Mouse (Mus musculus) testis, adult 2 months (tissue): ENCODE data around the gene Loxl3. TPM values are rescaled to one million over a fixed set of nuclear protein-coding genes. Genes with fewer than 3 reads are reported as not detected.
A peak's percentile ranks its signal among the peaks of the same experiment; 100 is the strongest.

Source experiments
- H3K27ac ChIP-seq: fragments of 200-500 bp; 2 replicates; pipeline ENCODE4 v1.5.1; 2012; ENCODE audit warnings: low read depth, low read length; ENCODE audit not compliant: control insufficient read depth, insufficient read depth
- H3K27me3 ChIP-seq: fragments of 200-500 bp; 2 replicates; pipeline ENCODE4 v1.6.1; 2012; ENCODE audit warnings: mild to moderate bottlenecking, low read length, moderate library complexity; ENCODE audit not compliant: control insufficient read depth, insufficient read depth
- H3K36me3 ChIP-seq: fragments of 200-500 bp; 2 replicates; pipeline ENCODE4 v1.6.1; 2012; ENCODE audit warnings: mild to moderate bottlenecking, low read length; ENCODE audit not compliant: control insufficient read depth, insufficient read depth
- H3K4me1 ChIP-seq: fragments of 200-500 bp; 2 replicates; pipeline ENCODE4 v1.6.1; 2012; ENCODE audit warnings: low read length; ENCODE audit not compliant: control insufficient read depth, insufficient read depth
- H3K4me3 ChIP-seq: fragments of 200-500 bp; 2 replicates; pipeline ENCODE4 v1.5.1; 2012; ENCODE audit warnings: low read depth, mild to moderate bottlenecking, low read length, moderate library complexity, mixed read lengths; ENCODE audit not compliant: control insufficient read depth
- CTCF ChIP-seq: fragments of 200-500 bp; IDR thresholded peaks from 2 replicates; pipeline ENCODE4 v1.5.1; 2012; ENCODE audit warnings: low read depth, mild to moderate bottlenecking, inconsistent platforms, low read length, moderate library complexity; ENCODE audit not compliant: control insufficient read depth, insufficient read depth, insufficient replicate concordance
- POLR2A ChIP-seq: fragments of 200-500 bp; IDR thresholded peaks from 2 replicates; pipeline ENCODE4 v1.6.1; 2012; ENCODE audit warnings: low read depth, mild to moderate bottlenecking, inconsistent platforms, low read length, moderate library complexity; ENCODE audit not compliant: control insufficient read depth
- polyA plus RNA-seq: library from polyadenylated mRNA; depleted of rRNA; stranded (reverse); fragments of >200 nt; gene quantifications from 2 replicates; pipeline ENCODE4 v1.2.3, GENCODE M21; 2012

Gene Loxl3
- polyA plus RNA-seq, 1 experiment = 1.3 TPM

GRCm38 (mm10) chr6:83043561-83043960, 9.6 kb downstream of the Loxl3 start:
- H3K4me1 ChIP-seq = peaks cover 6% of the 10 kb centered on the region
- no peaks in the 10 kb centered on the region for H3K36me3 ChIP-seq
- peak overlapping the region; percentile 26; the same call in 1 of the 2 replicates for H3K27ac ChIP-seq
- H3K27me3 ChIP-seq = no peaks in the 10 kb centered on the region
- H3K4me3 ChIP-seq = no peak overlapping the region
- TF ChIP-seq POLR2A (no peak), CTCF (no peak)

GRCm38 (mm10) chr6:83043993-83044392, 10.0 kb downstream of the Loxl3 start:
- Histone ChIP-seq H3K4me1 (peaks cover 3% of the 10 kb centered on the region), H3K36me3 (no peaks in the 10 kb centered on the region), H3K27me3 (no peaks in the 10 kb centered on the region), H3K4me3 (no peak overlapping the region), H3K27ac (no peak overlapping the region; the same call in 1 of the 2 replicates)
- no peak for TF ChIP-seq CTCF
- no peak for TF ChIP-seq POLR2A

GRCm38 (mm10) chr6:83044742-83045141, 10.8 kb downstream of the Loxl3 start:
- no peaks in the 10 kb centered on the region for H3K36me3 ChIP-seq
- no peak overlapping the region for H3K4me3 ChIP-seq
- H3K4me1 ChIP-seq = peaks cover 3% of the 10 kb centered on the region
- no peak overlapping the region for H3K27ac ChIP-seq
- no peaks in the 10 kb centered on the region for H3K27me3 ChIP-seq
- TF ChIP-seq POLR2A (no peak), CTCF (no peak)

- Histone ChIP-seq H3K4me3 (no peak overlapping the region), H3K36me3 (no peaks in the 10 kb centered on the region), H3K27me3 (no peaks in the 10 kb centered on the region), H3K27ac (no peak overlapping the region), H3K4me1 (peaks cover 10% of the 10 kb centered on the region)
- no peak for TF ChIP-seq CTCF
Measured at GRCm38 (mm10) chr6:83049367-83049766, 15.4 kb downstream of the Loxl3 start.

GRCm38 (mm10) chr6:83053136-83053960, 19.4 kb downstream of the Loxl3 start:
- H3K27ac ChIP-seq = peak overlapping the region; percentile 86
- no peaks in the 10 kb centered on the region for H3K36me3 ChIP-seq
- no peak for TF ChIP-seq CTCF
- TF ChIP-seq POLR2A = 0 out of 2 replicates have a peak, but pooled peaks have one; percentile 15
- H3K27me3 ChIP-seq = no peaks in the 10 kb centered on the region
- H3K4me1 ChIP-seq = peaks cover 12% of the 10 kb centered on the region
- peak overlapping the region; percentile 87 for H3K4me3 ChIP-seq

GRCm38 (mm10) chr6:83054074-83054851, 20.3 kb downstream of the Loxl3 start, which contains the start of gene Aup1:
Gene Aup1, plus strand, starts transcription at chr6:83054521.
- Histone ChIP-seq H3K36me3 (no peaks in the 10 kb centered on the region), H3K4me3 (peak within 1 kb of the TSS; percentile 87), H3K27ac (peak within 1 kb of the TSS; percentile 86), H3K27me3 (no peaks in the 10 kb centered on the region), H3K4me1 (peaks cover 12% of the 10 kb centered on the region)
- peak; percentile 69 for TF ChIP-seq POLR2A
- TF ChIP-seq CTCF = no peak

- Histone ChIP-seq H3K27ac (peak within 1 kb of the TSS; percentile 86), H3K4me1 (peaks cover 12% of the 10 kb centered on the region), H3K4me3 (peak within 1 kb of the TSS; percentile 87), H3K36me3 (no peaks in the 10 kb centered on the region), H3K27me3 (no peaks in the 10 kb centered on the region)
- TF ChIP-seq POLR2A (no peak), CTCF (no peak)
Measured at GRCm38 (mm10) chr6:83054871-83055431, 21.0 kb downstream of the Loxl3 start, which contains the start of gene Htra2. Gene Htra2, minus strand, starts transcription at chr6:83055273.
